Mouse (Mus musculus) embryonic facial prominence, embryonic 12.5 days (tissue): ENCODE results near the gene Olfr1420. TPM values are rescaled to one million over a fixed set of nuclear protein-coding genes. Genes with fewer than 3 reads are reported as not detected.
"Not testable (repeated sequence)": the region's sequence is repeated elsewhere in the genome, so short reads cannot be mapped to it uniquely, and the experiment has no call there.

Experiments used
- ATAC-seq: fragments of 200-750 bp; cut with Nextera tagmentation; 2 replicates; pipeline ENCODE4 v1.8.0; 2017; ENCODE audit not compliant: insufficient number of reproducible peaks, insufficient read depth, low FRiP score, low TSS enrichment
- H3K27ac ChIP-seq: fragments of 300-500 bp; sonication (generic); 2 replicates; pipeline ENCODE4 v1.5.1; 2016; ENCODE audit warnings: mild to moderate bottlenecking
- H3K27me3 ChIP-seq: fragments of 300-500 bp; sonication (generic); 2 replicates; pipeline ENCODE4 v1.6.1; 2016; ENCODE audit warnings: mild to moderate bottlenecking, moderate library complexity
- H3K36me3 ChIP-seq: fragments of 300-500 bp; sonication (generic); 2 replicates; pipeline ENCODE4 v1.6.1; 2016; ENCODE audit warnings: mild to moderate bottlenecking
- H3K4me1 ChIP-seq: fragments of 300-500 bp; sonication (generic); 2 replicates; pipeline ENCODE4 v1.6.1; 2016
- H3K4me2 ChIP-seq: fragments of 300-500 bp; sonication (generic); replicated peaks from 2 replicates; pipeline ENCODE4 v1.6.1; 2016; ENCODE audit warnings: mild to moderate bottlenecking, moderate library complexity
- H3K4me3 ChIP-seq: fragments of 300-500 bp; sonication (generic); 2 replicates; pipeline ENCODE4 v1.5.1; 2016; ENCODE audit warnings: mild to moderate bottlenecking
- H3K9ac ChIP-seq: fragments of 300-500 bp; sonication (generic); 2 replicates; pipeline ENCODE4 v1.6.1; 2016; ENCODE audit warnings: mild to moderate bottlenecking, moderate library complexity
- H3K9me3 ChIP-seq: fragments of 300-500 bp; sonication (generic); 2 replicates; pipeline ENCODE4 v1.6.1; 2016; ENCODE audit warnings: mild to moderate bottlenecking, moderate library complexity
- WGBS: fragments of 180-500 bp; shearing (Covaris S2); methylation state at CpG from one replicate; pipeline ENCODE4 v1.1.7; 2016; 5-methylcytosine and 5-hydroxymethylcytosine counted together
- polyA plus RNA-seq: library from polyadenylated mRNA; unstranded; fragments of >200 nt; fragmentation: Nextera tagmentation; extraction: Ambion mirVana; gene quantifications from 2 replicates; pipeline ENCODE4 v1.2.1, GENCODE M21; 2016

Gene Olfr1420
- 0.14 and 0.15 TPM in 2 replicates for polyA plus RNA-seq

- WGBS, result 57% methylated on average over 1 of the region's 1 CpGs
- no peak within 1 kb of the TSS for H3K9ac ChIP-seq
- ATAC-seq, result no peak
- H3K36me3 ChIP-seq, result no peaks in the 10 kb centered on the region
- H3K4me3 ChIP-seq, result no peak within 1 kb of the TSS
- no peaks in the 10 kb centered on the region for H3K27me3 ChIP-seq
- no peak within 1 kb of the TSS for H3K4me2 ChIP-seq
- H3K27ac ChIP-seq, result no peak within 1 kb of the TSS
- no peaks in the 10 kb centered on the region; the same call in 1 of the 2 replicates for H3K4me1 ChIP-seq
- H3K9me3 ChIP-seq, result no peaks in the 10 kb centered on the region
Measured at GRCm38 (mm10) chr19:11886265-11886664, at the start of gene Olfr1420. Gene Olfr1420, plus strand, starts transcription at chr19:11886565.

- no peak within 1 kb of the TSS for H3K4me2 ChIP-seq
- 81% methylated on average over 4 of the region's 4 CpGs for WGBS
- ATAC-seq, result no peak
Measured at GRCm38 (mm10) chr19:11839119-11839518, 47.2 kb upstream of the Olfr1420 start, which contains the start of gene Olfr1417. Gene Olfr1417, minus strand, starts transcription at chr19:11839219.

GRCm38 (mm10) chr19:11846333-11846732 lies 40.0 kb upstream of the Olfr1420 start:
- Histone ChIP-seq H3K9me3 (no peaks in the 10 kb centered on the region), H3K4me2 (no peak overlapping the region), H3K36me3 (no peaks in the 10 kb centered on the region), H3K9ac (no peak overlapping the region), H3K27ac (no peak overlapping the region), H3K4me1 (no peaks in the 10 kb centered on the region), H3K27me3 (no peaks in the 10 kb centered on the region), H3K4me3 (no peak overlapping the region)
- no peak for ATAC-seq
- 89% methylated on average over 4 of the region's 4 CpGs for WGBS

More at GRCm38 (mm10) chr19:11839119-11839518, 47.2 kb upstream of the Olfr1420 start, which contains the start of gene Olfr1417:
- no peaks in the 10 kb centered on the region for H3K27me3 ChIP-seq
- no peaks in the 10 kb centered on the region for H3K36me3 ChIP-seq
- H3K9me3 ChIP-seq, result no peaks in the 10 kb centered on the region
- H3K27ac ChIP-seq, result no peak within 1 kb of the TSS
- no peak within 1 kb of the TSS for H3K4me3 ChIP-seq
- H3K9ac ChIP-seq, result no peak within 1 kb of the TSS
- no peaks in the 10 kb centered on the region for H3K4me1 ChIP-seq

- Histone ChIP-seq H3K27me3 (no peaks in the 10 kb centered on the region), H3K4me2 (no peak overlapping the region), H3K4me1 (no peaks in the 10 kb centered on the region), H3K9me3 (no peaks in the 10 kb centered on the region), H3K27ac (no peak overlapping the region), H3K4me3 (no peak overlapping the region), H3K36me3 (no peaks in the 10 kb centered on the region), H3K9ac (no peak overlapping the region)
- no peak for ATAC-seq
- 68% methylated on average over 4 of the region's 4 CpGs for WGBS
Measured at GRCm38 (mm10) chr19:11852652-11853051, 33.7 kb upstream of the Olfr1420 start.

GRCm38 (mm10) chr19:11854821-11855220 lies 31.5 kb upstream of the Olfr1420 start:
- H3K27me3 ChIP-seq, result no peaks in the 10 kb centered on the region
- H3K4me2 ChIP-seq, result no peak overlapping the region
- no peak overlapping the region for H3K27ac ChIP-seq
- WGBS, result 78% methylated on average over 2 of the region's 2 CpGs
- ATAC-seq, result no peak
- no peak overlapping the region for H3K4me3 ChIP-seq
- no peaks in the 10 kb centered on the region for H3K4me1 ChIP-seq
- no peaks in the 10 kb centered on the region for H3K9me3 ChIP-seq
- H3K9ac ChIP-seq, result no peak overlapping the region
- H3K36me3 ChIP-seq, result no peaks in the 10 kb centered on the region

GRCm38 (mm10) chr19:11856506-11856905 lies 29.9 kb upstream of the Olfr1420 start:
- Histone ChIP-seq H3K27ac (no peak overlapping the region), H3K4me2 (no peak overlapping the region), H3K27me3 (no peaks in the 10 kb centered on the region), H3K36me3 (no peaks in the 10 kb centered on the region), H3K4me1 (no peaks in the 10 kb centered on the region), H3K9ac (no peak overlapping the region), H3K4me3 (no peak overlapping the region), H3K9me3 (no peaks in the 10 kb centered on the region)
- WGBS, result 80% methylated on average over 6 of the region's 6 CpGs
- no peak for ATAC-seq

GRCm38 (mm10) chr19:11860966-11861365 lies 25.4 kb upstream of the Olfr1420 start, which contains the start of gene Olfr1418:
Gene Olfr1418, minus strand, starts transcription at chr19:11861066.
- H3K36me3 ChIP-seq, result no peaks in the 10 kb centered on the region
- no peak within 1 kb of the TSS for H3K9ac ChIP-seq
- WGBS, result 89% methylated on average over 1 of the region's 1 CpGs
- no peak within 1 kb of the TSS for H3K27ac ChIP-seq
- H3K4me2 ChIP-seq, result no peak within 1 kb of the TSS
- no peak within 1 kb of the TSS for H3K4me3 ChIP-seq
- no peaks in the 10 kb centered on the region for H3K27me3 ChIP-seq
- ATAC-seq, result no peak
- H3K9me3 ChIP-seq, result no peaks in the 10 kb centered on the region
- H3K4me1 ChIP-seq, result no peaks in the 10 kb centered on the region

GRCm38 (mm10) chr19:11867837-11868236 lies 18.5 kb upstream of the Olfr1420 start:
- Histone ChIP-seq H3K36me3 (no peaks in the 10 kb centered on the region), H3K9ac (no peak overlapping the region), H3K4me1 (no peaks in the 10 kb centered on the region), H3K4me2 (no peak overlapping the region), H3K27ac (no peak overlapping the region), H3K4me3 (no peak overlapping the region), H3K27me3 (no peaks in the 10 kb centered on the region), H3K9me3 (peaks cover 4% of the 10 kb centered on the region; the same call in 1 of the 2 replicates)
- ATAC-seq, result no peak
- WGBS, result 74% methylated on average over 2 of the region's 2 CpGs

- Histone ChIP-seq H3K4me1 (no peaks in the 10 kb centered on the region), H3K4me2 (no peak within 1 kb of the TSS), H3K27me3 (no peaks in the 10 kb centered on the region), H3K9me3 (no peaks in the 10 kb centered on the region), H3K9ac (no peak within 1 kb of the TSS), H3K36me3 (no peaks in the 10 kb centered on the region), H3K27ac (no peak within 1 kb of the TSS), H3K4me3 (no peak within 1 kb of the TSS)
- 47% methylated on average over 1 of the region's 1 CpGs for WGBS
- ATAC-seq, result no peak
Measured at GRCm38 (mm10) chr19:11875006-11875405, 11.4 kb upstream of the Olfr1420 start, which contains the start of gene Olfr1419. Gene Olfr1419, minus strand, starts transcription at chr19:11875106.

- not testable (repeated sequence) for H3K27ac ChIP-seq, H3K4me3 ChIP-seq, H3K27me3 ChIP-seq, H3K4me1 ChIP-seq, H3K4me2 ChIP-seq, H3K9me3 ChIP-seq, H3K9ac ChIP-seq, H3K36me3 ChIP-seq, ATAC-seq
- 63% methylated on average over 22 of the region's 22 CpGs for WGBS
Measured at GRCm38 (mm10) chr19:11878404-11878803, 8.0 kb upstream of the Olfr1420 start.

- Histone ChIP-seq H3K4me1 (peaks cover 10% of the 10 kb centered on the region), H3K27me3 (no peaks in the 10 kb centered on the region), H3K9ac (no peak overlapping the region; the same call in 1 of the 2 replicates), H3K9me3 (no peaks in the 10 kb centered on the region), H3K27ac (no peak overlapping the region), H3K4me2 (peak overlapping the region; percentile 77), H3K36me3 (peaks cover 12% of the 10 kb centered on the region; the same call in 1 of the 2 replicates), H3K4me3 (peak overlapping the region; percentile 82)
- 94% methylated on average over 5 of the region's 5 CpGs for WGBS
- ATAC-seq, result no peak
Measured at GRCm38 (mm10) chr19:11911021-11911420, 24.7 kb downstream of the Olfr1420 start.

- H3K9ac ChIP-seq, result peak overlapping the region; percentile 68
- no peaks in the 10 kb centered on the region for H3K9me3 ChIP-seq
- peak overlapping the region; percentile 92 for H3K27ac ChIP-seq
- no peaks in the 10 kb centered on the region for H3K27me3 ChIP-seq
- 3% methylated on average over 17 of the region's 17 CpGs for WGBS
- H3K4me2 ChIP-seq, result peak overlapping the region; percentile 77
- peaks cover 10% of the 10 kb centered on the region for H3K4me1 ChIP-seq
- peaks cover 12% of the 10 kb centered on the region; the same call in 1 of the 2 replicates for H3K36me3 ChIP-seq
- peak overlapping the region; percentile 82 for H3K4me3 ChIP-seq
- ATAC-seq, result peak; percentile 35; the same call in 1 of the 2 replicates
Measured at GRCm38 (mm10) chr19:11911603-11912002, 25.2 kb downstream of the Olfr1420 start.
